Mouse (Mus musculus) retina, postnatal 1 day (tissue): ENCODE data around the gene Pank4.
A peak's percentile ranks its signal among the peaks of the same experiment; 100 is the strongest.

Experiments used
- DNase-seq: peaks from one replicate; pipeline ENCODE4 v3.0.0-alpha.2; 2012

The Pank4 gene

DNA sequence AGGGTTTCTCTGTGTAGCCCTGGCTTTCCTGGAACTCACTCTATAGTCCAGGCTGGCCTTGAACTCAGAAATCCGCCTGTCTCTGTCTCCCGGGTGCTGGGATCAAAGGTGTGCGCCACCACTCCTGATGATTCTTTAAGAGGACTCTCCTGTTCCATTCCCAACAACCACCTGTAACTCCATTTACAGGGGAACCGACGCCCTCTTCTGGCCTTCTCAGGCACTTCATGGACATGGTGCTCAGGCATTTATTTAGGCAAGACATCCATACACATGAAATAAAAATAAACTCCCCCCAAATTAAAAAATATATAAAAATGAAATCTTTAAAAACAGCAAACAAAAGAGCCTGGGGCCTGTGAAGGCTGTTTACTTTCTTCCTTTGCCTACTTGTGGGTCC lies 3.2 kb downstream of the Pank4 start:
- peak; percentile 74 for DNase-seq

- no peak for DNase-seq
Observed at GRCm38 (mm10) chr4:154972546-154972945, 8.6 kb downstream of the Pank4 start.

- no peak for DNase-seq
Observed at GRCm38 (mm10) chr4:154974163-154974611, 10.3 kb downstream of the Pank4 start.

DNA sequence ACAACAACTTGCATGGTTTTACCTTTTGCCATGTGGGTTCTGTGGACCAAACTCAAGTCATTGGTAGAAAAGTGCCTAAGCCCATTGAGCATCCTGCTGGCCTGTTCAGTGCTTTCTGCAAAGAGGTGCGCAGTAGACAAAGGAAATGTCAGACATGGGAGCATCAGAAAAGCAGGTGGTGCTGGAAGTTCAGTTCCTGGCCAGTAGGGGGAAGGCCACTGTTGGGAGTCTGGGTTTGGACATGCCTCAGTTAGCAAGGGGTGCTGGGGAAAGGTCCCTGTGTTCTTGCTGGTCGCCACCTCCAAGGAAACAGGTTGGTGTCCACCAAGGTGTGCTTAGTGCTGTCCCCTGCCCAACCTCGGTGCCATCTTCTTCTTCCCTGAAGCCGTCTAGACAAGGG lies 16.2 kb downstream of the Pank4 start:
- peak; percentile 29 for DNase-seq

DNA sequence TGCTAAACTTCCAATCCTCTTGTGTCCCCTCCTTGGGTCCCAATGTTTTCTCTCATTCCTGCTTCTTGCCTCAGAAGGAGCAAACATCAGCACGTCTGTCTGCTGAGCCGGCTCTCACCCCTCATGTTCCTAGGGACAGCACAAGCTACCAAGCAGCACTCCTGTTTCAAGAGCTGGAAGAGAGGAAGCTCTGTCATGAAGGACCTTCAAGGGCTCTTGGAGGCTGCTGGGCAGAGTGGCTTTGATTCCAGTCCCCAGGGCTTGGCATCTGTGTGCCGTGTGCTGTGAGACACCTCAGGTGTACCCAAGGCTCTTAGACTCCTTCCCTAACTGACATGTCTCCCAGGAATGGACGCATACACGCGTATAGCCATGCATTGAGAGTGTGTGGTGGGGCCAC lies 17.2 kb downstream of the Pank4 start:
- no peak for DNase-seq

DNA sequence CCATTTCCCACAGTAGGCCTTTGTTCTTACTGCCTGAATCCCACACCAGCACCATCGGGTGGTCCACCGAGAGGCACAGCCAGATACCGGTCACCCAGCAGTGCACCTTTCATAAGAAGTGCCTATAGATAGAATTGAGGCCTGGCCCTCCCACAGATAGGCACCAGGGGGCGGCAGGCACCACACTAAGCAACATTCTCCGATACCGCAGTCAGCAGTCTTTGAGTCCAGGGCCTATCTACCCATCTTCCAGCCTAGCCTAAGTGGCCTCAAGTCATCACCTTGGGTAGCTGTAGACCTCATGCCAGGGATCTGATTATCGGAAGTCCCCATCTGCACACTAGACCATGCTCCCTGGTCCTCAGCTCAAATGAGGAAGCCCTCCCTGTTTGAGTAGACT lies 17.6 kb downstream of the Pank4 start:
- DNase-seq: peak; percentile 76

DNA sequence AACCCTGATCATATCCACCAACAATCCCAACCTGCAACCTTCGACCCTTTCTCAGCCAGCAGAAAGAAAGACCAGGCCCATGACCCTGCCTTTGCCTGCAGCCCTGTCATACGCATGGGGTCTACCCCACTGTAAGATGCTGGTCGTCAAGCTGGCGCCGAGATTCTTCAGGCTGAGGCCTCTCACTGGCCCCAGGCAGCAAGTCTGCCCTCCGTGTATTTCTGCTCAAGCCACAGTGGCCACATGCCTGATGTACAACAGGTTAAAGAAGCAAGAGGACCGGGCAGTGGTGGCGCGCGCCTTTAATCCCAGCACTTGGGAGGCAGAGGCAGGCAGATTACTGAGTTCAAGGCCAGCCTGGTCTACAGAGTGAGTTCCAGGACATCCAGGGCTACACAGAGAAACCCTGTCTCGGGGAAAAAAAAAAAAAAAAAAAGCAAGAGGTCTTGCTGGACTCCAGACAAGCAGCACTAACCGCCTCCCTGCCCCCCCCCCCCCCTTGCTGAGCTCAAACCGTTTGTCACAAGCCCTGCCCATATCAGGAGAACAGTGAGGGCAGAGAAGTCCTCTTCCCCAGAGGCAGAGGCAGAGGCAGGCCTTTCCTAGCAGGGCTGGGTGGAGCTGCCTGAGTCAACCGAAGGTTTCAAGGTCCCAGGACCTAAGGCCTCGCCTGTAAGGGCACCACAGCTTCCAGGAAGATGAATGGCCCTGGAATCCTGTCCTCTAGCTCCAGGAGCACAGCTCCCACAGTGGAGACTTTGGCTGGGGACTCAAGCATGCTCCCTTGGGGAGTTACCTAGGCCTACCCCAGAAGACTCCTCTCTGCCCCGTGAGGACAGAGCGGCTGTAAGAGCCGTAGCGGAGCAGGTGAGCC lies 18.6 kb downstream of the Pank4 start:
- DNase-seq: no peak

- peak; percentile 32 for DNase-seq
Observed at GRCm38 (mm10) chr4:154983767-154984166, 19.8 kb downstream of the Pank4 start.

GRCm38 (mm10) chr4:154985151-154985777 lies 21.3 kb downstream of the Pank4 start:
- no peak for DNase-seq

- peak; percentile 85 for DNase-seq
Observed at GRCm38 (mm10) chr4:154986096-154986495, 22.2 kb downstream of the Pank4 start.

DNA sequence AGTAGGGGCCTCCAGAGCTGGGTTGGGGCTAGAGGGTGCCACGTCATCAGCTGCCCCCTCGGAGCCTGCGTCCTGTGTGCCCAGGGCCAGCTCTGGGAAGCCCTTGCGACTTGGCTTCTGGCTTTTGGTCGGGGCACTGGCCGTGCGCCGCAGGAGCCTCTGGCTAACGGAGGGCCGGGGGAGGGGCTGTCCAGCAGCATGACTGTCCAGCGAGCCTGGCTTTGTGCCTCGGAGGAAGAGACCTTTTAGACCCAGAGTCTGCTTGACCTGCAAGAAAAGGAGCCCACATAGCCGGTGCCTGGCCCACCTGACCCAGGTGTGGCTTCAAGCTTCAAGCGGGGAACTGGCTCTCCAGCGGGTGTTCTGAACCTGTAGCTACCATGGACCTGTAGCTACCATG lies 22.8 kb downstream of the Pank4 start:
- DNase-seq: no peak

DNA sequence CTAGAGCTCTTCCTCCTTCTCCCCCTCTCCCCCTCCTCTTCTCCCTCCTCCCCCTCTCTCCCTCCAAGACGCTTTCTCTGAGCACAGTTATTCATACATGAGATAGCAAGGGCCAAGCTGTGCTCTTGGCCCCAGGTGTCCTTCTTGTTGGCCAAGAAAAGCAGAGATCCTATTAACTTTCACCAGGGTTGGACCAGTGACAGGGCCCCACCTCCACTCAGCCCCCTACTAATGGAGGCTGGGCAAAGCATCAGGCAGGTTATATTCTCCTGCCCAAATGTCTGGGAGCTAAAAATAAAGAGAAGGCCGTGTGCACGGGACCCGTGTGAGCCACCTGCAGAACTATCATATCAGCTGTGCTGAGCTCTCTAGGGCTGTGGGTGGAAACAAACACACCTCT lies 31.0 kb downstream of the Pank4 start:
- DNase-seq: no peak

DNA sequence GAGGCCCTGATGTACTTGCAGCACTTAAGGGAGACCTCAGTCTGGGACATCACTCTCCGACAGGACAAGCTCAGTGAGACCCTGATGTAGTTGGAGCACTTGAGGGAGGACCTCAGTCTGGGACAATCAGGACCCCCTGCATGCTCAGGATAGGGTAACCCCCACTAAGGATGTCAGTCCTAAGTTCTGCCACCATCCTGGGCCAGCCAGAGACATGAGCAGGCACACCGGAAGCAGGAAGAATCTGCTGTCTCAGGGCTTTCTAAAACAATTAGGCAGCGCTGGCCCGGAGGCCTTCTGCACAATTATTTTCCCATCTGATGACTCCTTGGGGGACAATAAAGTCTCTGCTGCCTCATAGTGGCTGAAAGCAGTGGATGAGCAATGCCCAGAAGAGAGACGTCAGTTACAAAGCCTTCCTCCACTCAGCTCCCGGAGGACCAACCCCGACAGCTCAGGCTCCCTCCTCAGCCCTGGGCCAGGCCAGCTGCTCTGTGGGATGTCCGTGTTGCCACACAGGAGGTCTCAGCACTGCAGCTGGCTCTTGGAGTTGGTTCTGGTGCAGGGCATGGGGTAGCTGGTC lies 32.7 kb downstream of the Pank4 start:
- peak; percentile 77 for DNase-seq

- no peak for DNase-seq
Observed at GRCm38 (mm10) chr4:154999379-154999778, 35.5 kb downstream of the Pank4 start.

- DNase-seq: no peak
Observed at GRCm38 (mm10) chr4:155005278-155005677, 41.4 kb downstream of the Pank4 start.

- DNase-seq: no peak
Observed at GRCm38 (mm10) chr4:155006296-155006695, 42.4 kb downstream of the Pank4 start.

DNA sequence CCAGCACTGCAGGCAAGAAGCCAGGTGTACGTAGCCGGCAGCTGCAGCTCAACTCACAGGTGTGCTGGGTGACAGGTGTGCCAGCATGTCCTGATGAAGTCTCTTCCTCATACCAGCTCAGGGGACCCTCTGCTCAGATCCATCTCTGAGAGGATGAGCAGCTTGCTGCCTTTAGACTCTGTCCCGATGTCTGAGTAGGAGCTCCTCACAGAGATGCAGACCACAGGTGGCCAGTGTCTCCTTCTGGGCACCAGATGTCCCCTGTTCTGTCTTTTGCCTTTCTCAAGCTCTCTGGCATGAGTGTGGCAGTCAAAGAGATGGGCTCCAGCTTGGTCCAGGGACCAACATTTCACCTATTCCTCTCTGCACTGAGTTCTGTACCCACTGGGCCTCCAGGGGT lies 43.7 kb downstream of the Pank4 start:
- DNase-seq: no peak

- no peak for DNase-seq
Observed at GRCm38 (mm10) chr4:155008075-155008474, 44.2 kb downstream of the Pank4 start.

DNA sequence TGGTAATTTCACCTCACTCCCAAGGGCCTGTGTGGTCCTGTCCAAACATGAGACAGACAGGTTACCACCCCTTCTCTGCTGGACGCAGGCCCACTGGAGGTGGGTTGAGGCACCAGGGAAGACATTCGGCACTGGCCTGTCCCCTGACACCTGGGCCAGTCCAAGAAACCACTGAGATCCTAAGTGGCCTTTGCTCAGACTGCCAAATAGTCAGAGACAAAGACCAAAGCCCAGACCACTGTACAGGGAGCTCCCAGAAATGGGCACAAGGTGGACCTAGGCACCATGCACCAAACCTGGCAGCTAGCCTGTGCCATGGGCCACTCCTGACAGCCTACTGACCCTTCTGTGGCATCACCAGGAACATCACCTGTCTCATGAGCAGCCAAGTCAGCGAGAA lies 45.3 kb downstream of the Pank4 start:
- DNase-seq: no peak

DNA sequence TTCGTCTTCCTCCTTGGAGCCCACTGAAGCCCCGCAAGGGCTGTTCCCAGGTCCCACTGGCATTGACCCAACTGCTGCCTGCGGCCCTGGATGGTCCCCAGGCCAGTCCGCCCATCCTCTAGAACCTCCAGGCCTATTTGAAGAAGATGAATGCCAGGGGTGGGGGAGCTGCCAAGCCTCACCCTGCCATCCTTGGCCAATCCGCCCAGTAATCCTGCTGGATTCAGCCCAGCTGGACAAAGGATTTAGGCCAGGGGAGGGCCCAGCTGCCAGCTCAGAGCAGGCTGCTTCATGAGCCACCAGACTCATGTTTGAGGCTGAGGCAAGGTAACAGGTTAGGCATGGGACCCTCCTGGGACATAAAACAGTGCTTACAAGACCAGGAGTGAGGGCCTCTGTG lies 46.9 kb downstream of the Pank4 start:
- peak; percentile 79 for DNase-seq

DNA sequence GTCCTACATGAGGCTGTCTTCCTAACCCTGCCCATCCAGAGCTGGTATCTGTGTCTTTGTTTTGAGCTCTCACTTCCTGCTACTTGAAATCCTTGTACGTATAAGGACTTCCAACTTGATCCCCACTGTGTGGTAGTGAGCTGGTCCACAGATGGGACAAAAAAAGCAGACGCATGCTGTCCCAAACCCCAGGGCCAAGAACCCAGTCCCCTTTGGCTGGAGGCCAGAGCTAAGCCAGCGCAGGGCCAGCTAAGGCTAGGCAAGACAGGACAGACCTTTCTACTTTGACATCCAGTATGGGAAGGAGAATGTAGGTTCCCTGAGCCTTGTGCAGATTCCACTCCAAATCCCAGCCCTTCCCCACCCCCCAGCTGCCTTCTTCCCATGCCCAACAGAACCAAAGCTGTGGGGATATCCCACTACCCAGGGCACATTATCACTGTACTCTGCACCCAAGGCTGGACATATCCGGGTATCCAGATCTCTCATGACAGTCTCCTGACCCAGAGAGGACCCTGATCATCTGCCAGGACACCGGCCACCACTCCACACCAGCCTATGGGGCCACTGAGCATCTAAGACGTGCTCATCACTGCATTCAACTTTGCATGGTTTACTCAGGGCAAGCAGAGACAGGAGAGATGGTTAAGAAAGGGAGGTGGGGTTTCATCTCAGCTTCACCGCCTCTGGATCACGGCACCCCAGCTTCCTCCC lies 47.5 kb downstream of the Pank4 start:
- DNase-seq: no peak

- DNase-seq: no peak
Observed at GRCm38 (mm10) chr4:155012115-155012514, 48.2 kb downstream of the Pank4 start.

- DNase-seq: peak; percentile 95
Observed at GRCm38 (mm10) chr4:155012788-155013187, 48.9 kb downstream of the Pank4 start.
